Mouse (Mus musculus): ENCODE measurements around the gene Slc9a7.

The Slc9a7 gene

GRCm38 (mm10) chrX:20160301-20160700, 131.3 kb downstream of the Slc9a7 start:
- in situ Hi-C loops (cut with MboI, MseI) = loop anchor here in 1 of 2 experiments (5.0 kb wide), 1 partner anchor 177 kb away; no protein-coding TSS in a partner anchor

- in situ Hi-C loops (cut with MboI, MseI) = no loop called here
These were observed 134.1 kb downstream of the Slc9a7 start for GRCm38 (mm10) chrX:20157519-20157918.

GRCm38 (mm10) chrX:20129466-20129865, 162.1 kb downstream of the Slc9a7 start:
- in situ Hi-C loops (cut with MboI, MseI) = no loop called here

- in situ Hi-C loops (cut with MboI, MseI) = no loop called here
These were observed 162.7 kb downstream of the Slc9a7 start for GRCm38 (mm10) chrX:20128951-20129350.

- in situ Hi-C loops (cut with MboI, MseI) = no loop called here
These were observed 166.1 kb downstream of the Slc9a7 start for GRCm38 (mm10) chrX:20125481-20125880.

GRCm38 (mm10) chrX:20117717-20118116, 173.9 kb downstream of the Slc9a7 start:
- in situ Hi-C loops (cut with MboI, MseI) = no loop called here

GRCm38 (mm10) chrX:20070196-20070595, 221.4 kb downstream of the Slc9a7 start:
- in situ Hi-C loops (cut with MboI, MseI) = no loop called here

GRCm38 (mm10) chrX:20066636-20067035, 225.0 kb downstream of the Slc9a7 start:
- in situ Hi-C loops (cut with MboI, MseI) = loop anchor here in 1 of 2 experiments (10.0 kb wide), 1 partner anchor 1598 kb away; no protein-coding TSS in a partner anchor

- in situ Hi-C loops (cut with MboI, MseI) = loop anchor here in 1 of 2 experiments (10.0 kb wide), 1 partner anchor 1603 kb away; no protein-coding TSS in a partner anchor
These were observed 229.7 kb downstream of the Slc9a7 start for GRCm38 (mm10) chrX:20061764-20062480.

- in situ Hi-C loops (cut with MboI, MseI) = loop anchor here in 1 of 2 experiments (10.0 kb wide), 1 partner anchor 1604 kb away; no protein-coding TSS in a partner anchor
These were observed 230.8 kb downstream of the Slc9a7 start for GRCm38 (mm10) chrX:20060769-20061315.

- in situ Hi-C loops (cut with MboI, MseI) = loop anchor here in 1 of 2 experiments (10.0 kb wide), 1 partner anchor 1605 kb away; no protein-coding TSS in a partner anchor
These were observed 231.4 kb downstream of the Slc9a7 start for GRCm38 (mm10) chrX:20060096-20060768.

GRCm38 (mm10) chrX:20059381-20059971, 232.1 kb downstream of the Slc9a7 start, which contains the start of gene Chst7:
Chst7 (plus strand) TSS chrX:20059560.
- in situ Hi-C loops (cut with MboI, MseI) = no loop called here

Measured in T-helper 17 cell (primary cell).